Mouse (Mus musculus) liver, embryonic 14.5 days (tissue): ENCODE results near the gene Vsig10.

Source experiments
- CTCF ChIP-seq: IDR thresholded peaks from 2 replicates; pipeline ENCODE4 v1.5.1; 2016; ENCODE audit warnings: antibody characterized with exemption, low read depth, control low read depth
- EP300 ChIP-seq: IDR thresholded peaks from 2 replicates; pipeline ENCODE4 v1.6.1; 2016; ENCODE audit warnings: antibody characterized with exemption, low read depth

GRCm38 (mm10) chr5:117395834-117396233 is 77.0 kb downstream of the Vsig10 start:
- TF ChIP-seq CTCF (no peak), EP300 (no peak)
